Mouse (Mus musculus) bone marrow macrophage, adult 2 months (primary cell): ENCODE results near the gene Nfkb2. TPM values are rescaled to one million over a fixed set of nuclear protein-coding genes. Genes with fewer than 3 reads are reported as not detected.
A peak's percentile ranks its signal among the peaks of the same experiment; 100 is the strongest.

Source experiments
- H3K27ac ChIP-seq: 2 replicates; pipeline ENCODE4 v1.5.1; 2012; ENCODE audit warnings: low read depth, low read length; ENCODE audit not compliant: insufficient read depth
- H3K4me1 ChIP-seq: 2 replicates; pipeline ENCODE4 v1.6.1; 2012; ENCODE audit warnings: low read length; ENCODE audit not compliant: control insufficient read depth, insufficient read depth
- H3K4me3 ChIP-seq: 2 replicates; pipeline ENCODE4 v1.5.1; 2012; ENCODE audit warnings: mild to moderate bottlenecking, low read length, moderate library complexity; ENCODE audit not compliant: insufficient read depth
- CTCF ChIP-seq: IDR thresholded peaks from 2 replicates; pipeline ENCODE4 v1.5.1; 2012; ENCODE audit warnings: low read depth, mild to moderate bottlenecking, low read length, moderate library complexity
- POLR2A ChIP-seq: IDR thresholded peaks from 2 replicates; pipeline ENCODE4 v1.6.1; 2012; ENCODE audit warnings: mild to moderate bottlenecking, low read depth, low read length, borderline replicate concordance
- polyA plus RNA-seq: library from polyadenylated mRNA; stranded (reverse); fragments of >200 nt; gene quantifications from 2 replicates; pipeline ENCODE4 v1.2.4, GENCODE M21; 2012; ENCODE audit not compliant: missing spikeins, insufficient read depth, insufficient read length

Nfkb2 gene
- polyA plus RNA-seq, 1 experiment: 51.7 TPM

DNA sequence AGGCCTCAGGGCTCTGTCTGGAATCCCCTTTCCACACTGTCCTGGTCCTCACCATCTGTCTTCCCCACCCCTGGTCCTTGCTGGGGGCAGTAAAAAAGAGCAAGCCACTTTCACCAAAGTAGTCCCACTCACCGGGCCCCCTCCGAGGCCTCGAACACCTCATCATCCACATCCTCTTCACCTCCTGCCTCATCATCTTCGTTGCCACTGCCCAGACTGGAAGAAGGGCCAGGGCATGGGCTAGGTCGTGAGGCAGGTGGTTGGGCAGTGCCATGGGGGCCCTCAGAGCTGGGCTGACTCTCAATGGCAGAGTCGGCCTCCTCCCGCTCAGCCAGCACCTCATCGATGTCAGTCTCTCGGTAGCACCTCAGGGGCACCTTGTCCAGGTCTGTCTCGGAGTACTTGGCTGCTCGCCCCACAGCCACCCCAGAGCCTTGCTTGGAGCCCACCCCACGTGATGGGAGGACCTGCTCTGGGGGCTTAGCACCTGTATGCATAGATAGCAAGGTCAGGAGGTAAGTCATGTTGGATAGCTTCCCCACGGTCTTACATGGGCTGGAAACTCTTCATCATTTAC lies 19.0 kb downstream of the Nfkb2 start:
- no peak overlapping the region for H3K4me3 ChIP-seq
- peaks cover 23% of the 10 kb centered on the region for H3K4me1 ChIP-seq
- TF ChIP-seq CTCF: no peak
- no peak for TF ChIP-seq POLR2A
- no peak overlapping the region for H3K27ac ChIP-seq

DNA sequence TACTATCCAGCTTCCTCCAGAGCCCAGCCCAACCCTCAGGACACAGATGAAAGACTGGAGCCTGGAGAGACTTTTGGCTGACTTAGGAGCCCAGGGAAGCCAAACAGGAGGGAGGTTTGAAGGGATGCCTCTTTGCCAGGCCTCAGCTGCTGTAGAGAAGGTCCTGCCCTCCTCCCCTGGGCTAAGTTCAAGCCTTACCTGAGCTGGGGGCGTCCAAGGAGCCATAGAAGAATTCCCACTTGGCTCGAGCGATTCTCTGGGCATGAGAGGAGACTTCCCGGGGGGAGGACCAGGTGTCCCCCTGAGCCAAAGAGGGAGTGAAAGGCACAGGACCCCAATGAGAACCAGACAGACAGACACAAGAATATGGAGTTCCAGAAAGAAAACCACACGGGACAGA lies 19.6 kb downstream of the Nfkb2 start:
- H3K27ac ChIP-seq: no peak overlapping the region
- H3K4me1 ChIP-seq: peaks cover 22% of the 10 kb centered on the region
- no peak for TF ChIP-seq POLR2A
- TF ChIP-seq CTCF: no peak
- no peak overlapping the region for H3K4me3 ChIP-seq

- TF ChIP-seq CTCF (no peak), POLR2A (no peak)
- Histone ChIP-seq H3K4me1 (peaks cover 19% of the 10 kb centered on the region), H3K4me3 (no peak overlapping the region), H3K27ac (no peak overlapping the region)
Observed at GRCm38 (mm10) chr19:46324366-46324765, 20.2 kb downstream of the Nfkb2 start.

- TF ChIP-seq POLR2A (no peak), CTCF (no peak)
- Histone ChIP-seq H3K27ac (no peak overlapping the region), H3K4me3 (no peak overlapping the region), H3K4me1 (peaks cover 23% of the 10 kb centered on the region)
Observed at GRCm38 (mm10) chr19:46324918-46325317, 20.8 kb downstream of the Nfkb2 start.

GRCm38 (mm10) chr19:46326019-46326755 lies 22.1 kb downstream of the Nfkb2 start:
- peak overlapping the region; percentile 89; the same call in 1 of the 2 replicates for H3K4me3 ChIP-seq
- H3K27ac ChIP-seq: no peak overlapping the region
- TF ChIP-seq CTCF (no peak), POLR2A (no peak)
- H3K4me1 ChIP-seq: peaks cover 22% of the 10 kb centered on the region

DNA sequence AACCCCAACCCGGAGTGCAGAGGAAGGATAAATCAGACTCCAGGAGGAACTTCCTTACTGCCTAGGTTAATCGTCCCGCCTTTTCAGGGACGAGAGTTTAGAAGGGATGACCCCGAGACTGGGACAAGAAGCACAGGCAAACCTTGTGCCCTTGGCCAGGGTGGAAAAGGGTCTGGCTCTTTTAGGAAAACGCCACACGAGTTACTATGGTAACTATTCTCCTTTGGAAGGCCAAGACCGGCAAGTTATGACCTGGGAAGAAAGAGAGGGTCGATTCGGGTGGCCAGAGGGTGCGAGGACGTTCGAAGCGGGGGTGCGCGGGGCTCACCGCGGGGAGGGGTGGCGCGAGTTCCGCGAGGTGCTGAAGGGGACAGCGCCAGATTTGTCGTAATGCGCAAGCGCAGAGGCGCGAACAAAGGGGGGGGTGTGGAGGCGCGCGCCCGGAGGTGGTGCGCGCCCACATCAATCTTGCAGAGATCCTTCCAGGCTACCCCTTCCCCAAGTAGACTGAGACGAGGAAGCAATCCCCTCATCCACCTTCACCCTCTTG lies 22.7 kb downstream of the Nfkb2 start, which contains the start of gene Psd:
Gene Psd, minus strand, starts transcription at position 401 of the 550 bp plus-strand sequence.
- peak within 1 kb of the TSS; percentile 86; the same call in 1 of the 2 replicates for H3K27ac ChIP-seq
- no peak for TF ChIP-seq CTCF
- TF ChIP-seq POLR2A: no peak
- peak within 1 kb of the TSS; percentile 89 for H3K4me3 ChIP-seq
- H3K4me1 ChIP-seq: peaks cover 18% of the 10 kb centered on the region

DNA sequence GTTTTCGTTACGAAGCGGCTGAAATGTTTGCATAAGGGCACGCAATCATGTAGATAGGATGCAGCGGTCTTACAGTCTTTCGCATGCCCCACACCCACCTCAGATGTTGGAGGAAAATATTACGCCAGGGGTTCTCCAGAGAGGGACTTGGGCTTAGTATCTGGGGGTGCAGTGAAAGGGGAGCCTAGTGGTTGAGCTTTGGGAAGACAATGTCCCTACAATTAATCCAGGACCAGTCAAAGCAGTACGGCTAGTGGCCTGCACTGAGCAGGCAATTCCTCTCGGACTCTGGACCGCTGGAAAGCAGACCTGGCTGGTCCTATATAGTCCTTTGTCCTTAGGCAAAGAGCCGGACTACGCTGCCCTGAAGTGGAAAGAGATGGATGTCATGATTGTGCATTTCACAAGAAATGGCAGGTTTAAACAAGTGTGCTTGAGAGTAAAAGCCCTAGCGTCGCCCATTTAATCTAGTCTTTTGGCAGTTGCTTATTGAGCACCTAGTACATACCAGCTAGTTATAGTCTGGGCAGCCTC lies 23.5 kb downstream of the Nfkb2 start:
- H3K4me1 ChIP-seq: peaks cover 21% of the 10 kb centered on the region
- TF ChIP-seq CTCF (no peak), POLR2A (no peak)
- H3K27ac ChIP-seq: no peak overlapping the region
- peak overlapping the region; percentile 89 for H3K4me3 ChIP-seq

DNA sequence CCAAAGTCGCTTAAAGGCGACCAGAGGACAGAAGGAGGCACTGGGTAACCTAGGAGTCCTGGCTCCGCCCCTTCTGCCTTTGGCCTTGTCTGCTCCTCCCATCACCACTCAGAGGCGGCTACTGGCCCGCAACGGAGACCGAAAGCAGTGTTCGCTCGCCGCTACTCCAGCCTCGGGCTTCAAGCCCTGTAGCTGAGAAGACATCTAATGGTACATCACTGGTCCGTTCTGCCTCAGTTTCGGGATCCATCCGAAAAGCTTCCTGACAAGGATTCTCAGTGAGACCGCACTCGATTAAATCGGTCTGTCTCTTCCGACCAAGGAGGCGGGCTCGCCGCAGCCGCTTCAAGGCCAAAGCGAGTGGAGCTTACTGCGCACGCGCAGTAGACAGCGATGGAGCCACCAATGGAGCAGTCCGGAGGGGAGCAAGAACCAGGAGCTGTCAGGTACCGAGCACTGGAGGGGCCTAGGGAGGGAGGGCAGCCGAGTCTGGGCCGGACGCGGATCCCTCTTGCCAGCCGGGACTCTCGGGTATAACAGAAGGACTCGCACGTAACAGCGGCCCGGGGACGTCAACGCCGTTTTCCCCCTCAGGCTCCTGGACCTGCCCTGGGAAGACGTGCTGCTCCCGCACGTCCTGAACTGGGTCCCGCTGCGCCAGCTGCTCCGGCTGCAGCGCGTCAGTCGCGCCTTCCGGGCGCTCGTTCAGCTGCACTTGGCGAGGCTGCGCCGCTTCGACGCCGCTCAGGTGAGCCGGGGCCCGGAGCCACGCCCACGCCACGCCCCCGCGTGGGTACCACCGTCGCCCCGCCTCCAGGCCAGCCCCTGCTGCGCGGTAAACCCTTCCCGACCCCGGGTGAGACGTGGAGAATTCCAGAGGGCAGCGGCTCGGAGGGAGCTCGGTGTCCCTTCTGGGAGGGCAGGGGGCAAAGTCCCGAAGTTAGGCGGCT lies 24.2 kb downstream of the Nfkb2 start, which contains the start of gene Fbxl15:
Gene Fbxl15, plus strand, starts transcription at position 104 of the 950 bp plus-strand sequence.
- TF ChIP-seq POLR2A (no peak; the same call in 1 of the 2 replicates), CTCF (no peak)
- peak within 1 kb of the TSS; percentile 86 for H3K27ac ChIP-seq
- H3K4me1 ChIP-seq: peaks cover 21% of the 10 kb centered on the region
- H3K4me3 ChIP-seq: peak within 1 kb of the TSS; percentile 89
